Mouse (Mus musculus) stomach, embryonic 14.5 days (tissue): ENCODE measurements at regions not wholly inside any gene's neighbourhood (a gene's known extent, or its start where the extent isn't known, plus 50 kb on each side); places are given as distances from the start of the nearest gene placed in this dataset.

ENCODE experiments used
- ATAC-seq: fragments of 200-750 bp; cut with Nextera tagmentation; 2 replicates; pipeline ENCODE4 v1.8.0; 2017; ENCODE audit warnings: low read depth, moderate TSS enrichment; ENCODE audit not compliant: insufficient number of reproducible peaks, insufficient read depth, low FRiP score
- H3K27ac ChIP-seq: fragments of 300-500 bp; sonication (generic); 2 replicates; pipeline ENCODE4 v1.5.1; 2014; ENCODE audit warnings: mild to moderate bottlenecking, low read length, moderate library complexity, mixed read lengths
- H3K27me3 ChIP-seq: fragments of 300-500 bp; sonication (generic); 2 replicates; pipeline ENCODE4 v1.6.1; 2014; ENCODE audit warnings: low read length, control low read depth, mixed read lengths; ENCODE audit not compliant: control insufficient read depth, insufficient read depth
- H3K36me3 ChIP-seq: fragments of 300-500 bp; sonication (generic); 2 replicates; pipeline ENCODE4 v1.6.1; 2014; ENCODE audit warnings: mild to moderate bottlenecking, control low read depth, low read length, moderate library complexity, mixed read lengths; ENCODE audit not compliant: control insufficient read depth, insufficient read depth
- H3K4me1 ChIP-seq: fragments of 300-500 bp; sonication (generic); 2 replicates; pipeline ENCODE4 v1.6.1; 2014; ENCODE audit warnings: low read length, control low read depth, mixed read lengths; ENCODE audit not compliant: control insufficient read depth, insufficient read depth
- H3K4me2 ChIP-seq: fragments of 300-500 bp; sonication (generic); replicated peaks from 2 replicates; pipeline ENCODE4 v1.6.1; 2014; ENCODE audit warnings: low read depth, low read length, control low read depth
- H3K4me3 ChIP-seq: fragments of 300-500 bp; sonication (generic); 2 replicates; pipeline ENCODE4 v1.5.1; 2014; ENCODE audit warnings: low read depth, low read length, control low read depth
- H3K9ac ChIP-seq: fragments of 300-500 bp; sonication (generic); replicated peaks from 2 replicates; pipeline ENCODE4 v1.6.1; 2014; ENCODE audit warnings: low read depth, mild to moderate bottlenecking, control low read depth, low read length, moderate library complexity, mixed read lengths
- H3K9me3 ChIP-seq: fragments of 300-500 bp; sonication (generic); 2 replicates; pipeline ENCODE4 v1.6.1; 2016; ENCODE audit warnings: low read depth, low read length, control low read depth; ENCODE audit not compliant: control insufficient read depth
- WGBS: fragments of 180-500 bp; shearing (Covaris S2); extraction: QIAGEN DNeasy Blood & Tissue Kit; methylation state at CpG from one replicate; pipeline ENCODE4 v1.1.7; 2014; 5-methylcytosine and 5-hydroxymethylcytosine counted together

GRCm38 (mm10) chr12:71416968-71417367 lies 107.3 kb downstream of the Dact1 start:
- WGBS: 73% methylated on average over 2 of the region's 2 CpGs
- no peak overlapping the region for H3K27ac ChIP-seq

GRCm38 (mm10) chr12:71418186-71418585 lies 108.5 kb downstream of the Dact1 start:
- Histone ChIP-seq H3K27me3 (no peaks in the 10 kb centered on the region), H3K4me2 (no peak overlapping the region), H3K36me3 (no peaks in the 10 kb centered on the region), H3K9ac (no peak overlapping the region), H3K27ac (no peak overlapping the region), H3K9me3 (no peaks in the 10 kb centered on the region), H3K4me3 (no peak overlapping the region), H3K4me1 (no peaks in the 10 kb centered on the region)
- no peak for ATAC-seq
- whole genome bisulfite sequencing: 46% methylated on average over 7 of the region's 7 CpGs

More at GRCm38 (mm10) chr12:71416968-71417367, 107.3 kb downstream of the Dact1 start:
- H3K4me3 ChIP-seq: no peak overlapping the region
- H3K36me3 ChIP-seq: no peaks in the 10 kb centered on the region
- H3K27me3 ChIP-seq: no peaks in the 10 kb centered on the region
- no peak overlapping the region for H3K9ac ChIP-seq
- H3K9me3 ChIP-seq: no peaks in the 10 kb centered on the region
- ATAC-seq: no peak
- no peak overlapping the region for H3K4me2 ChIP-seq
- H3K4me1 ChIP-seq: no peaks in the 10 kb centered on the region

- Histone ChIP-seq H3K9me3 (no peaks in the 10 kb centered on the region), H3K9ac (no peak overlapping the region), H3K4me1 (no peaks in the 10 kb centered on the region), H3K27me3 (no peaks in the 10 kb centered on the region), H3K36me3 (no peaks in the 10 kb centered on the region), H3K27ac (no peak overlapping the region), H3K4me3 (no peak overlapping the region), H3K4me2 (no peak overlapping the region)
- WGBS: 59% methylated on average over 4 of the region's 4 CpGs
- ATAC-seq: no peak
These were observed 109.5 kb downstream of the Dact1 start for GRCm38 (mm10) chr12:71419161-71419560.

GRCm38 (mm10) chr12:71426023-71426719 lies 116.5 kb downstream of the Dact1 start:
- peak; percentile 75; the same call in 1 of the 2 replicates for ATAC-seq
- H3K9me3 ChIP-seq: no peaks in the 10 kb centered on the region
- H3K4me3 ChIP-seq: no peak overlapping the region
- peak overlapping the region; percentile 23; the same call in 1 of the 2 replicates for H3K27ac ChIP-seq
- 19% methylated on average over 10 of the region's 10 CpGs for WGBS
- no peaks in the 10 kb centered on the region for H3K27me3 ChIP-seq
- no peak overlapping the region for H3K9ac ChIP-seq
- no peaks in the 10 kb centered on the region for H3K36me3 ChIP-seq
- H3K4me2 ChIP-seq: no peak overlapping the region
- H3K4me1 ChIP-seq: peaks cover 10% of the 10 kb centered on the region; the same call in 1 of the 2 replicates

GRCm38 (mm10) chr12:71427974-71428373 lies 118.3 kb downstream of the Dact1 start:
- 63% methylated on average over 2 of the region's 2 CpGs for WGBS

GRCm38 (mm10) chr12:71429561-71430200 lies 120.0 kb downstream of the Dact1 start:
- Histone ChIP-seq H3K4me1 (peaks cover 19% of the 10 kb centered on the region), H3K9me3 (no peaks in the 10 kb centered on the region), H3K4me2 (no peak overlapping the region), H3K27me3 (no peaks in the 10 kb centered on the region), H3K36me3 (no peaks in the 10 kb centered on the region), H3K27ac (no peak overlapping the region), H3K4me3 (no peak overlapping the region), H3K9ac (no peak overlapping the region)
- no peak for ATAC-seq
- 33% methylated on average over 13 of the region's 13 CpGs for WGBS

More at GRCm38 (mm10) chr12:71427974-71428373, 118.3 kb downstream of the Dact1 start:
- Histone ChIP-seq H3K27ac (no peak overlapping the region), H3K27me3 (no peaks in the 10 kb centered on the region), H3K9ac (no peak overlapping the region), H3K36me3 (no peaks in the 10 kb centered on the region), H3K4me2 (no peak overlapping the region), H3K4me1 (peaks cover 10% of the 10 kb centered on the region; the same call in 1 of the 2 replicates), H3K4me3 (no peak overlapping the region), H3K9me3 (no peaks in the 10 kb centered on the region)
- no peak for ATAC-seq

GRCm38 (mm10) chr12:71430331-71430730 lies 120.6 kb downstream of the Dact1 start:
- Histone ChIP-seq H3K9me3 (no peaks in the 10 kb centered on the region), H3K36me3 (no peaks in the 10 kb centered on the region), H3K4me3 (no peak overlapping the region), H3K4me2 (no peak overlapping the region), H3K27me3 (no peaks in the 10 kb centered on the region), H3K4me1 (peaks cover 19% of the 10 kb centered on the region), H3K27ac (no peak overlapping the region), H3K9ac (no peak overlapping the region)
- 37% methylated on average over 11 of the region's 11 CpGs for WGBS
- no peak for ATAC-seq

- no peak for ATAC-seq
- 69% methylated on average over 8 of the region's 8 CpGs for WGBS
These were observed 121.4 kb downstream of the Dact1 start for GRCm38 (mm10) chr12:71431116-71431515.

More at GRCm38 (mm10) chr12:71431116-71431515, 121.4 kb downstream of the Dact1 start:
- peaks cover 18% of the 10 kb centered on the region for H3K4me1 ChIP-seq
- no peaks in the 10 kb centered on the region for H3K27me3 ChIP-seq
- H3K4me3 ChIP-seq: no peak overlapping the region
- H3K4me2 ChIP-seq: no peak overlapping the region
- no peak overlapping the region for H3K27ac ChIP-seq
- no peaks in the 10 kb centered on the region for H3K9me3 ChIP-seq
- H3K36me3 ChIP-seq: no peaks in the 10 kb centered on the region
- no peak overlapping the region for H3K9ac ChIP-seq
